Mouse (Mus musculus) heart, embryonic 11.5 days (tissue): Measurements from ENCODE around the gene Trappc6a. TPM values are rescaled to one million over a fixed set of nuclear protein-coding genes. Genes with fewer than 3 reads are reported as not detected.
A peak's percentile ranks its signal among the peaks of the same experiment; 100 is the strongest.

ENCODE experiments used
- ATAC-seq: fragments of 200-750 bp; cut with Nextera tagmentation; replicated peaks from 2 replicates; pipeline ENCODE4 v1.8.0; 2017; ENCODE audit warnings: moderate library complexity; ENCODE audit not compliant: insufficient number of reproducible peaks, low FRiP score, low TSS enrichment
- H3K27ac ChIP-seq: fragments of 300-500 bp; sonication (generic); 2 replicates; pipeline ENCODE4 v1.5.1; 2014; ENCODE audit warnings: mild to moderate bottlenecking, low read depth, low read length
- H3K27me3 ChIP-seq: fragments of 300-500 bp; sonication (generic); 2 replicates; pipeline ENCODE4 v1.6.1; 2014; ENCODE audit warnings: mild to moderate bottlenecking, low read length, mixed read lengths; ENCODE audit not compliant: control insufficient read depth, insufficient read depth
- H3K36me3 ChIP-seq: fragments of 300-500 bp; sonication (generic); 2 replicates; pipeline ENCODE4 v1.6.1; 2014; ENCODE audit warnings: mild to moderate bottlenecking, low read length, moderate library complexity, mixed read lengths; ENCODE audit not compliant: control insufficient read depth, insufficient read depth
- H3K4me1 ChIP-seq: fragments of 300-500 bp; sonication (generic); 2 replicates; pipeline ENCODE4 v1.6.1; 2014; ENCODE audit warnings: low read length; ENCODE audit not compliant: control insufficient read depth, insufficient read depth
- H3K4me2 ChIP-seq: fragments of 300-500 bp; sonication (generic); 2 replicates; pipeline ENCODE4 v1.6.1; 2014; ENCODE audit warnings: mild to moderate bottlenecking, moderate library complexity
- H3K4me3 ChIP-seq: fragments of 300-500 bp; sonication (generic); 2 replicates; pipeline ENCODE4 v1.5.1; 2014; ENCODE audit warnings: low read depth, low read length
- H3K9ac ChIP-seq: fragments of 300-500 bp; sonication (generic); 2 replicates; pipeline ENCODE4 v1.6.1; 2014; ENCODE audit warnings: mild to moderate bottlenecking, low read depth, low read length, moderate library complexity
- H3K9me3 ChIP-seq: fragments of 300-500 bp; sonication (generic); replicated peaks from 2 replicates; pipeline ENCODE4 v1.6.1; 2016; ENCODE audit warnings: low read length; ENCODE audit not compliant: control insufficient read depth
- WGBS: fragments of 180-500 bp; shearing (Covaris S2); extraction: QIAGEN DNeasy Blood & Tissue Kit; methylation state at CpG from one replicate; pipeline ENCODE4 v1.1.7; 2014; ENCODE audit not compliant: insufficient replicate concordance; 5-methylcytosine and 5-hydroxymethylcytosine counted together
- polyA plus RNA-seq: library from polyadenylated mRNA; unstranded; fragments of >200 nt; fragmentation: Nextera tagmentation; extraction: Ambion mirVana; gene quantifications from 2 replicates; pipeline ENCODE4 v1.2.1, GENCODE M21; 2014

The Trappc6a gene
- polyA plus RNA-seq, 1 experiment from 2014 or later: 77.0 TPM

GRCm38 (mm10) chr7:19564455-19564854 lies 56.3 kb downstream of the Trappc6a start:
- no peak overlapping the region for H3K4me2 ChIP-seq
- no peak for ATAC-seq

More at GRCm38 (mm10) chr7:19564455-19564854, 56.3 kb downstream of the Trappc6a start:
- peaks cover 25% of the 10 kb centered on the region for H3K36me3 ChIP-seq
- H3K27ac ChIP-seq: peak overlapping the region; percentile 62; the same call in 1 of the 2 replicates
- peaks cover 24% of the 10 kb centered on the region for H3K4me1 ChIP-seq
- no peaks in the 10 kb centered on the region for H3K27me3 ChIP-seq
- 87% methylated on average over 4 of the region's 4 CpGs for WGBS
- H3K9me3 ChIP-seq: peaks cover 3% of the 10 kb centered on the region; the same call in 1 of the 2 replicates
- H3K4me3 ChIP-seq: no peak overlapping the region
- no peak overlapping the region for H3K9ac ChIP-seq

Other genes with a start within 250 kb of the Trappc6a start
- gene Vasp, start 236.6 kb upstream of the Trappc6a start, polyA plus RNA-seq: 61.9 and 102 TPM in 2 replicates
- gene Ppm1n, start 228.3 kb upstream of the Trappc6a start, polyA plus RNA-seq: 0.34 TPM in 1 of 2 replicates, not detected in the other
- 25.3 and 31.2 TPM in 2 replicates for gene Rtn2, start 225.8 kb upstream of the Trappc6a start, polyA plus RNA-seq
- gene Fosb, start 198.3 kb upstream of the Trappc6a start, polyA plus RNA-seq: 0.11 and 0.17 TPM in 2 replicates
- 72.5 and 74.5 TPM in 2 replicates for gene Ercc1, start 163.6 kb upstream of the Trappc6a start, polyA plus RNA-seq
- 17.6 and 18.9 TPM in 2 replicates for gene Cd3eap, start 148.9 kb upstream of the Trappc6a start, polyA plus RNA-seq
- 12.4 and 17.6 TPM in 2 replicates for gene Ppp1r13l, start 148.6 kb upstream of the Trappc6a start, polyA plus RNA-seq
- 6.1 and 6.6 TPM in 2 replicates for gene Ercc2, start 126.4 kb upstream of the Trappc6a start, polyA plus RNA-seq
- 2.2 and 3.7 TPM in 2 replicates for gene Klc3, start 104.3 kb upstream of the Trappc6a start, polyA plus RNA-seq
- gene Ckm, start 103.6 kb upstream of the Trappc6a start, polyA plus RNA-seq: 11.0 and 13.3 TPM in 2 replicates
- gene Mark4, start 49.6 kb upstream of the Trappc6a start, polyA plus RNA-seq: 8.0 and 9.7 TPM in 2 replicates
- gene Exoc3l2, start 45.1 kb upstream of the Trappc6a start, polyA plus RNA-seq: 2.2 and 2.7 TPM in 2 replicates
- 1.2 TPM in 2 replicates for gene Bloc1s3, start within 50 bp of the Trappc6a start, polyA plus RNA-seq
- gene Nkpd1, start 9.4 kb downstream of the Trappc6a start, polyA plus RNA-seq: 0.15 TPM in 1 of 2 replicates, not detected in the other
- gene Ppp1r37, start 54.7 kb downstream of the Trappc6a start, polyA plus RNA-seq: 2.3 and 5.2 TPM in 2 replicates
- gene Zfp296, start 68.9 kb downstream of the Trappc6a start, polyA plus RNA-seq: 0.30 TPM in 1 of 2 replicates, not detected in the other
- 141 and 157 TPM in 2 replicates for gene Gemin7, start 69.2 kb downstream of the Trappc6a start, polyA plus RNA-seq
- 33.2 and 34.3 TPM in 2 replicates for gene Clasrp, start 96.1 kb downstream of the Trappc6a start, polyA plus RNA-seq
- gene Relb, start 121.0 kb downstream of the Trappc6a start, polyA plus RNA-seq: 3.3 and 3.7 TPM in 2 replicates
- 86.8 and 89.4 TPM in 2 replicates for gene Clptm1, start 156.6 kb downstream of the Trappc6a start, polyA plus RNA-seq
- 4.9 TPM in 1 of 2 replicates, not detected in the other for gene Apoc2, start 169.5 kb downstream of the Trappc6a start, polyA plus RNA-seq
- gene Gm44805, start 173.0 kb downstream of the Trappc6a start, polyA plus RNA-seq: 1.2 TPM in 1 of 2 replicates, not detected in the other
- 0.34 TPM in 1 of 2 replicates, not detected in the other for gene Apoc4, start 173.1 kb downstream of the Trappc6a start, polyA plus RNA-seq
- gene Apoc1, start 184.3 kb downstream of the Trappc6a start, polyA plus RNA-seq: 6.9 and 10.8 TPM in 2 replicates
- 357 and 371 TPM in 2 replicates for gene Apoe, start 190.8 kb downstream of the Trappc6a start, polyA plus RNA-seq
- gene Tomm40, start 207.0 kb downstream of the Trappc6a start, polyA plus RNA-seq: 142 and 154 TPM in 2 replicates
- 87.0 and 100 TPM in 2 replicates for gene Nectin2, start 242.1 kb downstream of the Trappc6a start, polyA plus RNA-seq